Mouse (Mus musculus) cerebellum, adult 9-11 months (tissue): ENCODE results near the gene Hps6.

Experiments used
- DNase-seq: peaks from one replicate; pipeline ENCODE4 v3.0.0; 2022

The Hps6 gene

DNA sequence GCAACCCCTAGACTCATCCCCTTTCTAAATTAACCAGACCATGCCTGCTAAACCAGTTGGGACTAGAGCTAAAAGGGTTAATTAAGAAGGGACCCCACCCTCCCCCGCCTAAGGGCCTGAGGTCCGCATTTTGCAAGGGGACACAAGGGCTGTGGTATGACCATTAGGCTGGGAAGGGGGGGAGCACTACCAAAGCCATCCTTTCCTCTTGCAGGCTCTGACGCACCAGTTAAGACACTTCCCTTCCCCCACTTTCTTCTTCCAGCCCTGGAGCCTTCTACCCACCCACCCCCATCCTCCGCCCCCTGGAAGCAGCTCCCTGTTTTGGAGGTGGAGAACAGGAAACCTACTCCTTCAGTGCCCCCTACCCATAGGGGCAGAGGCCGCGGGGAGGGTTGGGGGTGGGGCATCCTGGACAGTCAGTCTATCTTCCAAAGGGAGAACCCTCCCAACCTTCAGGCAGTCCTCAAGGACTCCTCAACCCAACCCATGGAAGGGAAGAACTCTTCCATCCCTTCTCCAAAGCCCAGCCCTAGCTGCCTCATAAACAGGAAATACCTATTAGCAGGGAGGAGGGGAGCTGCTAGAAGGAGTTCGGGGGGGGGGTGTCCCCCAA lies 42.5 kb downstream of the Hps6 start:
- DNase-seq = peak; percentile 85

DNA sequence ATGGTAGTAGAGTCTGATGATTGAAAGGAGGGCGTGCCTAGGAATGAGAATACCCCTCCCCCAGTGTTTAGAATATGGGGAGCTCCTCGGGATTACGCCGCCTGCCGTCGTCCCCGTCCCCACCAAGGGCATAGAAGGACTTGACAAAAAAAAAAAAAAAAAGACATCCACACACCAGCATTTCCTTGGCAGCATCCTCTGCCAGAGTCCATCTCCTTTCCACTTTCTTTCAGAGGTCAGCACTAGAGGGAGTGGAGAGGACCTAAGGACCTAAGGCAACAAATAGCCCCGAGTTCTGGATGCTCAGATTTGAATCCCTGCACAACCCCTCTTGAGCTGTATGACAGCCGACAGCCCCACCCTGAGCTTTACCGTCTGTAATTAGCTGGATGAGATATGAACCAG lies 43.3 kb downstream of the Hps6 start:
- DNase-seq = peak; percentile 58

DNA sequence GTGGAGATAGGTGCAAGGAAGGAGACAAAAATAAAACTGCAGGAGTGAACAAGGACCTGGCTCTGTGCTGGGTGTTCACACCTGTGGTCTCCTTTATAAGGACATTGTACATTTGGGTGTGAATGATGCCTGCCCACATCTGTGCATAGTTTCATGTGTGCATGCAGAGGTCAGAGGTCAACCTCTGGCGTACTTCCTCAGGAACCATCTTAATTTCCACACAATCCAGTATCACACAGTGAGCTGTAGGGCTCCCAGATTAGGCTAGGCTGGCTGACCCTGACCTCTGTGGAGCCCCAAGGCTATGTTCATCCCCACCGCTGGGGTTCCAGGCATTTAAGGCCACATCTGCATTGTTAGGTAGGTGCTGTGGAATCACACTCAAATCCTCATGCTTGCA lies 44.1 kb downstream of the Hps6 start:
- no peak for DNase-seq

DNA sequence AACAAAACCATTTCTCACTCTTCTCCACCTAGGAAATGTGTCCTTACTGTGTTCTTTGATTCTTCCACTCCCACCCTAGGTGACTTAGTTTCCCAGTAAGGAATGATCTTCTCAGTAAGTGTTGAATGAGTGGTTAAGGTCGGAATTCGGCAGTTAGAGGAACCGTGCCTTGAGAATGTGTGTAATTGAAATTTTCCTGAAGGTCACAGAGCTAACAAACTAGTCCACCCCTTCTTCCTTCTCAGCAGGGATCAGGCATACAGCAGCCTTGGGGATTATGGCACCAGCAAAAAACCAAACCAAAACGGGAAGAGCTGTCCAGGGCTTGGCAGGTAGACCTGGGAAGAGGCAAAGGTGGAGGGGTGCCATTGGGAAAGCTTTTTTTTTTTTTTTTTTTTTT lies 45.8 kb downstream of the Hps6 start:
- DNase-seq = no peak

DNA sequence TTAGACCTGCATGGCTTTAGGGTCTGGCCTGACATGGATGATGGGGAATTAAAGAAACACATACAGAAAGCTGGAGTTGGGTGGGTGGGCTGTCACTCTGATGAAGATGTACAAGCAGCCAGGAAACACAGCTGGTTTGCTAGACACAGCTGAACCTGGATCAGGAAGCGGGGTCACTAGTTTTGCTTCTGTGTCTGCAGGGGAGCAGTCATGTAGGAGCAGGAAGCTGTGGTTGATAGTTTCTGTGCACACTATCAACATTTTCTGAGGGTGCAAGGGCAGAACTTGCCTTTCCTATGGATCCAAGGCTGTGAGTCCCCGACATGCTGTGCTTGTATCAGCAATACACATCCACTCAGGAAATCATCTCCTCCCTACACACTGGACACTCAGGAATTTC lies 47.2 kb downstream of the Hps6 start:
- DNase-seq = no peak
